Mouse (Mus musculus): ENCODE data around the gene Ppard.

GRCm38 (mm10) chr17:28234641-28235040 is 2.1 kb downstream of the Ppard start:
- TF ChIP-seq CTCF (conservative IDR thresholded peaks at IDR 0.05; ENCODE audit: insufficient read depth, insufficient read length, low read depth, low read length) (no peak), POLR2A (IDR thresholded peaks at IDR 0.05; ENCODE audit: low read depth, low read length) (no peak)

Measured in kidney, adult 2 months (tissue).